Mouse (Mus musculus) erythroblast, embryonic 14.5 days (primary cell): ENCODE results near the gene Gprin3.

Experiments used
- GATA1 ChIP-seq: IDR thresholded peaks from 2 replicates; pipeline ENCODE4 v1.6.1; 2012; ENCODE audit warnings: low read length, inconsistent platforms, mixed read lengths
- TAL1 ChIP-seq: IDR thresholded peaks from 3 replicates; pipeline ENCODE4 v1.6.1; 2012; ENCODE audit warnings: low read length, inconsistent platforms, mixed read lengths

DNA sequence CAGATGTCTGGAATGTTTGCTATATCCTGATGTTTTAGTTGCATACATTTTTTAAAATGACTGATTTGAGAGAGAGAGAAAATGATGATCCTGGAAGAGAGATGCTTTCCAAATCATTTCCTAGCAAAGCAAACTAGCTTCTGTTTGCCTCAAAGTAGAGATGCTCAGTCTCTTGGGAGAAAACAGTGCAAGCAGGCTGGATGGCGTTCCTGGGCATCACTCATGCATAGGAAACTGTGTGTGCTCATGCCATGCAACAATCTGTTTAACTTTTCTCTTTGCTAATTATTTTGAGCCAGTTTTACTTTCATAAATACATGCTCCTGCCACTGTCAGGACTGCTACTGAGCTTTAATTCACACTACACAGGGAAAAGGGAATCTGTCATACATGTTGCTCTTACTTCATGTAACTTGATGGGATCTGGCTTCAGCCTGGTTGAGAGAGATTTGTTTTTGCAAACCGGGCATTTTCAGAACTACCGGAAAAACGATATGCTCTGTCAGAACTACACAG lies 18.6 kb downstream of the Gprin3 start:
- TF ChIP-seq GATA1 (no peak), TAL1 (no peak)
